Mouse (Mus musculus): ENCODE data around the gene Cish.
"Not testable (repeated sequence)": the region's sequence is repeated elsewhere in the genome, so short reads cannot be mapped to it uniquely, and the experiment has no call there.

Gene Cish

DNA sequence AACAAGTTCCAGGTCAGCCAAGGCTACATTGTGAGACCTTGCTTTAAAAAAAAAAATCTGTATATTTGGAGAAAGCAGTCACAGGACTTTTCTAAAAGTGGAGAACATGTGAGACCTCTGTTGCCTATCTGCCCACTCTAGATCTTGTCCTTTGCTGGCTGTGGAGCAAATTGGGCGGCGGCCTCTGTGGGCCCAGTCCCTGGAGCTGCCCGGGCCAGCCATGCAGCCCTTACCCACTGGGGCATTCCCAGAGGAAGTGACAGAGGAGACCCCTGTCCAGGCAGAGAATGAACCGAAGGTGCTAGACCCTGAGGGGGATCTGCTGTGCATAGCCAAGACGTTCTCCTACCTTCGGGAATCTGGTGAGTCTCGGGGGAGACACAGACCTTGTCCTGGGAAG lies 4.0 kb downstream of the Cish start:
- DNase-seq = no peak

DNA sequence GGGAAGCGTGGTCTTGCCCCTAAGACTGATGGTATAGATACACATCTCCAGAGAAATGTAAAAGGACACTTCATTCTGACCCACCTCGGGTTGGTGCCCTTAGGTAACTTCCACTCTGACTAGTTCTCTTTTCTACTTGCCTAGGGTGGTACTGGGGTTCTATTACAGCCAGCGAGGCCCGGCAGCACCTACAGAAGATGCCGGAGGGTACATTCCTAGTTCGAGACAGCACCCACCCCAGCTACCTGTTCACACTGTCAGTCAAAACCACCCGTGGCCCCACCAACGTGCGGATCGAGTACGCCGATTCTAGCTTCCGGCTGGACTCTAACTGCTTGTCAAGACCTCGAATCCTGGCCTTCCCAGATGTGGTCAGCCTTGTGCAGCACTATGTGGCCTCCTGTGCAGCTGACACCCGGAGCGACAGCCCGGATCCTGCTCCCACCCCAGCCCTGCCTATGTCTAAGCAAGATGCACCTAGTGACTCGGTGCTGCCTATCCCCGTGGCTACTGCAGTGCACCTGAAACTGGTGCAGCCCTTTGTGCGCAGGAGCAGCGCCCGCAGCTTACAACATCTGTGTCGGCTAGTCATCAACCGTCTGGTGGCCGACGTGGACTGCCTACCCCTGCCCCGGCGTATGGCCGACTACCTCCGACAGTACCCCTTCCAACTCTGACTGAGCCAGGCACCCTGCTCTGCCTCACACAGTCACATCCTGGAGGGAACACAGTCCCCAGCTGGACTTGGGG lies 4.6 kb downstream of the Cish start:
- no peak for DNase-seq

DNA sequence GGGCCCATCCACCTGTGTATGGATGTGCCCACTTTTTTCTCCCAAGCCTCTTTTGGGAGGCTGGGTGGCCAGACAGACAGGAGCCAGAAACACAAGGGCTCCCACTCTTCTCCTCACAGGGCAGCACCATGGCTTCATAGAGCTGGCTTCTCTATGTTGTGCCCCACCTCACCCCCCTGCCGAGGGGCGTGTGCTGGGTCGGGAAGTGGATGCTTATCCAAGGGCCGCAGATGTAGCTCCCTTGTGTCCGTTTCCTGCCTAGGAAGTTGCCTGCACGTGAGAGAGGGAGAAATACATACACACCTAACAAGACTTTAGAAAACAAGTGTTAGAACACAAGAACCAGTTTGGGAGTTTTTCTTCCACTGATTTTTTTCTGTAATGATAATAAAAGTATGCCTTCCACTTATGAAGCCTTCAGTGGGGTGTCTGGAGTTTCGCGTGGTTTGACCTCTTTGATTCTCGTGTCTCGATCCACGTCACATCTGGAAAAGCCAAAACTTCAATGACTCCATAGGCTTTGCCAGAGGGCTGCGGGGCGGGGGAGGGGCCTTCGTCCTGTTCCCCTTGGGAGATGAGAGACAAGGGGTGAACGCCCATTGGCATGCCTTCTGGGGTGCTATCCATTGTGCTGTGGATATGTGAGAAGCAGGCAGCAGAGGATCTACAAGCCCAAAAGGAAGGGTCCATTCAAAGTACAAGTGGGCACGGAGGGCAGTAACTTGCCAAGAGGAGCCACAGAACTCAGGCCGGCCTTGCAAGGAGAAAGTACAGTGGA lies 5.9 kb downstream of the Cish start:
- DNase-seq = no peak

DNA sequence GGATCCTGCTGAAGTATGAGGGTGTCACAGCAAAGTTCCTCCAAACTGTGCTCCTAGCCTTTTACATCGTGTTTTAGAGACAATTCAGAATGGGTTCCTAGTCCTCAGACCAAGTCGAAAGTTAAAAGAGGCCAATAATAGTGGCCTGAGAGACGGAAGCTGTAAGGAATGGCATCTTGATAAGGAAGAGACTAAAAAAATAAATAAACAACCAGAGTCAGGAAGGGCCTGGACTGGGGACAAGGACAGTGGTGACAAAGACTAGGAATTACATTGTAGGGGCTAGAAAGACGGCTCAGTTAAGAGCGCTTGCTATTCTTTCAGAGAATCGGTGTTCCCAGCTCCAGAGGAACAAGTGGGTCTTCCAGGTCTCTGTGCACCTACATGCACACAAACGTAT lies 6.8 kb downstream of the Cish start:
- DNase-seq = no peak

DNA sequence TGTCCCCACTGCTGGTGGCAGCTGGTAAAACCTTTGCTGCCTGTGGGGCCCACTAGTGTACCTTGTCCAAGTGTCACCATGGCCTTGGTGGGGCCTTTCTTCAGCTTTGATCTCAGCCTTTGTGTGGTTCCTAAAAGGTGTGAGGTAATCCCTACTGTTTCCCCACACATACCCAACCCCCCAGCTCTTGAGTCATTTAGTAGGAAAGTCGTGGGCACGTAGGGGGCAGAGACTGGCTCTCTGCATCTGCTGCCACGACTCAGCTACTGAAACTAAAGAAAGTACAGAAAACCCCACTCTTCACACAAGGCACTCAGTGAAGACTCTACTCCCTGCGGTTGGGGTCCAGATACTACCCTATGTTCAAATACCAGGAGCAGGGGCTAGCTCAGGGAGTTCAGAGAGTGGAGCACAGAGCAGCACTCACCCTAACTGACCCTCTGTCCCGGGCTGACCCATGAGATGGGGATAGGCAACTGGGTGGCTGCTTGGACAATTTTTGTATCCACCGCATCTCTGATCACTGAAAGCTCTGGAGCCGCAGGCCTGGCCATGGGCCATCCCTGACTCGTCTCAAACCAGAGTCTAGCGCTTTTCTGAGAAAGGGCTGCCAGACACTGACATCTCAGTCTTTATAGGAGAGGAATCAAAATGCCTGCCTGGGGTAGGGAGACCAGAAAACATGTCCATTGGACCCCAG lies 7.4 kb downstream of the Cish start:
- no peak for DNase-seq

DNA sequence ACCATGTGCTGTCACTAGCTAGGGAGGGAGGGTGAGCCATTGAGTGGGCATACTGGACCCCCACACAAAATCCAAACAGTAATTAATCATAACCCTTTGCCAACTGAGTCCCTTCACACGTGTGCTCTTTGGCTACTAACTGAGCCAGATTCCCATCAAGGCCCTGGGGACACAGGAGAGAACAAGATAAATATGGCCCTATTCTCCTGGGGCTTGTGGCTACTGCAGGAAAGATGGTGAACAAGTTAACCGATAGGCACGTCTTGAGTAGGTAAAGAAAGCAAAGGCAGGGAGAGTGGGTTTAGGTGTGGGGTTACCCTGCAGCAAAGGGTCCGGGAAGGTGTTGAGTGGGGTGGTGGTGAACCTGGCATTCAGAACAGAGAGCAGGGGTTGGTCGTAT lies 8.1 kb downstream of the Cish start:
- no peak for DNase-seq

DNA sequence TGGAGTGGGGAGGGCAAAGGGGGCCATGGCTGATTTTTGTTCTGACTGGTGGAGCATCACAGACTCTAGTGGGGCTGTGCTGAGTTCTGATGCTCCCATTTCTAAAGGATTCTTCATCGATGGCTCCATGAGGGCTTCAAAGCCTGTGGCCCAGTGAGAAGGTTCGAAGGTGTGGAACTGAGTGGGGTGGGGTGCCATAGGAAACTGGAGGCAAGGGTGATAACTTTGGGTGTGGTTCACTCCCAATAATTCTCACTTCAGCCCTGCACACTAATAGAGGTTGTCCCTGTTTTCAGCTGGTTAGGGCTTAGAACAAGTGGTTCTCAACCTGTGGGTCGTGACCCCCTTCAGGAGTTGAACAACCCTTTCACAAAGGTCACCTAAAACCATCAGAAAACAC lies 8.6 kb downstream of the Cish start:
- DNase-seq = no peak

DNA sequence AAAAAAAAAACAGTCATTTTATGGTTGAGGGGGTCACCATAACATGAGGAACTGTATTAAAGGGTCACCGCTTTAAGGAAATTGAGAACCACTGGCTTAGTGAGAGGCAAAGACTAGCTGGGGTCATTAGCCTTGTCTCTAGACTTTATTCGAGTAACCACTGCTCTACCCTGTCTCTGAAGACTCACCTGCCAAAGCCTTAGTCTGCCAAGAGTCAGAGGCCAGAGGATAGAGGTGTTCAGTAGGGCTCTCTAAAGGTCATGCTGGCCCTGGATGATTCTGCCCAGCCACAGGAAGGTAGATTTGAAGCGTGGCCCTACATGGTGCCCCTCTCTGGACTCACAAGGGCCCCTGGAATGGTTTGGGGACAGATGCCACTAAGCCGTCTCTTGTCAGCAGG lies 9.2 kb downstream of the Cish start:
- DNase-seq = no peak

DNA sequence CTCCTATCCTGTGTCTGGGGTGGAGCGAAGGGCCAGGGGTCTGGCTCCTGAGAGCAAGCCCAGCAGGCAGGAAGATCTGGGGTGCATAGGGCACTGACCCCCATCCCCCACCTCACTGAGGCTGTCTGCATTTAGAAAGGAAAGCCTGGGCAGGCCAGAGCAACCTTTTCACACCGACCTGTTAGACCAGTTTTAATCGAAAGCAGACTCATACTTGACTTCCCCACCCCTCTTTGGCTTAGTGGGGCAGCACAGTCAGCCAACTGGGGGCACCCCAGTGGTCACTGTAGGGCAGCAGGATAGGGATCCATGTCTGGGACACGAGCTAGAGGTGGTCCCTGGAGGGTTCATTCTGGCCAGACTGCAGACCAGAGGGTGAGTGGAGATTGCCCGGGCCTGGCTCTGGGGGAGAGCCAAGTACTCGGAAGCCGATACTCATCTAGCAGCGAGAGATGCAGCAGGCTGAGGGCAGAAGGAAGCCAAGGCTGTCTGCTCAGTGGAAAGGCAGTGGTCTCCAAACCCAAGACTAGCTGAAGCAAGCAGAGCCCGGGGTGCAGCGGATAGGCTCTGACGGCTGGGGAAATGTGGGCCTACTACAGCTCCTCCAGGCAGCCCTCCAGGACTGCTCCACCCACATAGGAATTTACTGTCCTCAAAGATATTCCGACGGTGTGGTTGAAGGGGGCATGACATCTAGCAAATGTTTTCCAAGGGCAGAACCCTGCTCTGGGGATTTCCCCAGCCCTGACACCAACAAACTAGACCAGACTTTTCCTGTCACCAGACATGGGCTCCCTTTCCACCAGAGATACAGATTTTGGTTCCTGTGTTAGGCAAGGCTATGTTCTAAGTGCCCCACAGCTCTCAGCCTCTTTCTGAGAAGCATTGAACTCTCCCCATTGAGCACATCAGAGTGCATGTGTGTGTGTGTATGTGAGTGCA lies 10.0 kb downstream of the Cish start:
- DNase-seq = peak; percentile 54

DNA sequence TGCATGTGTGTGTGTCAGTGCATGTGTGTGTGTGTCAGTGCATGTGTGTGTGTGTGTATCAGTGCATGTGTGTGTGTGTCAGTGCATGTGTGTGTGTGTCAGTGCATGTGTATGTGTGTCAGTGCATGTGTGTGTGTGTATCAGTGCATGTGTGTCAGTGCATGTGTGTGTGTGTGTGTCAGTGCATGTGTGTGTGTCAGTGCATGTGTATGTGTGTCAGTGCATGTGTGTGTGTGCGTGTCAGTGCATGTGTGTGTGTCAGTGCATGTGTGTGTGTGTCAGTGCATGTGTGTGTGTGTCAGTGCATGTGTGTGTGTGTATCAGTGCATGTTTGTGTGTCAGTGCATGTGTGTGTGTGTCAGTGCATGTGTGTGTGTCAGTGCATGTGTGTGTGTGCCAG lies 10.8 kb downstream of the Cish start:
- not testable (repeated sequence) for DNase-seq

DNA sequence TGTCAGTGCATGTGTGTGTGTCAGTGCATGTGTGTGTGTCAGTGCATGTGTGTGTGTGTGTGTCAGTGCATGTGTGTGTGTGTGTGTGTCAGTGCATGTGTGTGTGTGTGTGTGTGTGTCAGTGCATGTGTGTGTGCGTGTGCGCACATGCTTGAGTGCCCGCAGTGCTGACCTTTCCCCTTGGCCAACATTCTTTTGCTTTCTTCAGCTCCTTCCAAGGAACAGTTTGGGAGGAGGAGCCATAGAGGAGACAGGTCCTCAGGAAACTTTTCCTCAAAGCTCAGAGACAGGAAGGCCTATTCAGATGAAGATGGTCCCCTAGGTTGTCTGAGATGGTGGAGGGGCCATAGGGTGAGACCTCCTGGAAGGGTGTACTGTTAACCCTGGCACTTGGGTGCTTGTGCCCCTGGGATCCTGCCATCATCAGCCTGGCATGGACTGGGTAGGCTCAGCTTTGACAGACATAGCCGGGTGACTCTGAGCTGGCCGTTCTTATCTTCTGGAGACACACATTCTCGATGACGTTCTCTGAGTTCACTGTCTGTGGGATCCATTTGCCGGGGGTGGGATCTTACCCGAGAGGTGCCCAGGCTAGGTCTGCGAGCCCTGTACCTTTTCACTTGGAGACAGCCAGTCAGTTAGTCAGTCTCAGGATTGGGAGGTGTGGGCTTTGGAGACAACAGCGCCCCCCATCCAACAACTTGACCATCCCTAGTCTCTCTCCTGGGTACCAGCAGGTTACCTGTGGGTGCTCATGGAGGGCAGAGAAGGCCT lies 11.5 kb downstream of the Cish start:
- peak; percentile 47 for DNase-seq

DNA sequence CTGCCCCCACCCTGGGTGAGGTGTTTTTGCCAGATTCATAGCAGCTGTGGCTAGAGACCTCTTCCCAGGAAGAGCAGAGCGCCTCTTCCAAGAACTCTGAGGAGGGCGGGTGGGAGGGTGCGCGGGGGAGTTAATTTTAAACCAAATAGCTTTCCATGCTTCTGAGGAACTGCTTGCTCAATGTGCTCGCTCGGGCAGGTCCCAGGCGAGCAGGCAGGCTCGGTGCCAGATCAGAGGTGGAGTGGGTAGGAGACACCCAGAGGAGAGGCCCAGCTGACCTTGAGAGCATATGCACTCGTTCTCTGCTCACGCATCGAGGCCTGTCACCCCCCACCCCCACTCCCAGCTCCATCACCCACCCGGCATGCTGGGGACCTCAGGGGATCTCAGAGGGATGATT lies 12.1 kb downstream of the Cish start:
- peak; percentile 94 for DNase-seq

DNA sequence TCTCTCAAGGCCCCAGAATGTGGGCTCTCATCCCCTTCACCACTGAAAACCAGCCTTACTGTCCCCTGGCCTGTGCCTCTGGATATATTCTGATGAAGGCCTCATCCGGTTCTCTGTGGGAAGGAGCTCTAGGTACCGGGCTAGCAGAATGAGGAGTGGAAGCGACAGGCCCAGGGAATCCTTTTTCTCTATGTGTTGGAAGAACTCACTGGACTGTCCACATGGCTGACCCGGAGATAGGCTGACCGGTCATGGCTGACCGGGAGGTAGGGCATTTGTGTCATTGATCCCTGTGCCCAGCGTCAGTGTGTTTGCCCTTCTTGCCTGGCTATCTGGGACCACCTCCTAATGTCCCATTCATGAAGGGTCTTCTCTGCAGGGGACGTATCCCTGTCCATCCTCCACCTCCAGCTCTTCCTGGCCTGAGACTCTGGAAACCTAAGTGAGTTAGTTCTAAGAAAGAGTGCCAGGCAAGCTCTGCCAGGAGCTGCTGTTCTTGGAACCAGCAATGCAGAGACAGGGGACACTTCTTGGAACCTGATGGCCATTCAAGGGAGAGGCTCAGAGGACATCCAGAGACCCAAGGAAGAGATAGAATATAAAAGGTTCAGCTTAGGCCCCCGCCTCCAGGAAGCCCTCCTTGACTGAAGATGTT lies 12.6 kb downstream of the Cish start:
- DNase-seq = no peak

DNA sequence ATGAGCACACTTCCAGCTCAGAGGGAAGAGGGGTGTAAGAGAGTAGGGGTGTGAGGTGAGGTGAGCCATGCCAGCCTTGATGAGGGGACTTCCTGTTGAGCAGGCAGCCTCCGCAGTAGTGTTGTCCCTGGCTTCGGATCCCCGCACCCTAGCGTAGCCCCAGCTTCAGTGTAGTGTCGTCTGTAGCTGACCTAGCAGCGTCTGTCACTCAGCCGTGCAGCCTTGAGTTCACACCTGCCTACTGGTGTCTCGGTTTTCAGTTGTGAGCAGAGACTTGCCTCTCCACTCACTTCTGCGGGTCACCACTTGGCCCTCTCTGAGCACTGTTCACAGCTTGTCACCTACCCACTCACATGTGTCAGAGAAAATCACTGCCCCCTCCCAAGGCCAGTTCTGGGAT lies 13.3 kb downstream of the Cish start:
- no peak for DNase-seq

DNA sequence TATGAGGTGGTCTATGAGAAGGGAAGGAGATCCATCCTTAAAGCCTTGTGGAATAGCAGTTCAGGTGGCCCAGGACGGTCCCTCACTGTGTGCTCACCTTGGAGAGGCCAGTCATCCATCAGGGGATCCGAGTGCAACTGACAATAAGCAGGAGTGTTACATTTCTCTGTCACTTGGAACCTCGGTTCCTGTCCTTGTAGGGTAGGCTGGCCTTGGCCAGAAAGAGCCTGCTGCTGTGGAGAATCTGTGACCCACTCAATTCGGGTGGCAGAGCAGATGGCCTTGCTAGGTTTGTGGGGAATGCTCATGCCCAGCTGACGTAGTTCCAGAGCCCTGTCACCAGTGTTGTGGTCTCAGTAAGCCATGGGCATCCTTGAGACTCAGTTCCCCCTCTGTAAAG lies 13.8 kb downstream of the Cish start:
- DNase-seq = no peak

DNA sequence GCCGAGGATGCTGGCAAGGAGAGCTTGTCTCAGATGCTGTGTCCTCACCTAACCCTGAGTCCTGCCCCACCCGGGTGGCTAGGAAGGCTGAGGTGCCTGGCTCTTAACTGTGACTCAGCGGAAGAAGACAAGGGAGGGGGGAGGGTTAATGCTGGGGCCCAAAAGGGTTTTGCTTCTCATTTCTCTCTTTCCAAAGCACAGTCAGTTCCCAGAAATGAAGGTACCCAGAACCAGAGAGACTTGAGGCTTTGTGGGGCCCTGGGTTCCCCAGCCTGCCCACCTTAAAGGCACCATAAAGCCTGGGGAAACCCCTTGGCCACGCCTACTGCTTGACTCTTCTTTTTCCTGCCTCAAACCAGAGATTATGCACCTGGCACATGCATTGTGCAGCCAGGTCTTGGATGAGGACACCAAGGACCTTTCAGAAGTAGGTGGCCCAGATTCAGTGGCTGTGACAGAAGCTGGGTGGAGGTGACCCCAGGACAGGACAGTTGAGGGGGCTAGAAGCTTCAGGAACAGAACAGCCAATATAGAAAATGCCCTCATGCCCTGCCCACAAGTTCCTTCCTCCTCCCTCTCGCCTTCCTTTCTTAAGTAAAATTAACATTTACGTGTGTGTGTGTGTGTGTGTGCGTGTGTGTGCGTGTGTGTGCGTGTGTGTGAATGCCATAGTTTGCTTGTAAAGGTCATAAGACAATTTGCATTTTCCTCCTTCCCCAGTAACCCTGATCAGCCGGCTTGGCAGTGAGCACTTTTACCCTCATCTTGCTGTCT lies 17.2 kb downstream of the Cish start:
- no peak for DNase-seq

DNA sequence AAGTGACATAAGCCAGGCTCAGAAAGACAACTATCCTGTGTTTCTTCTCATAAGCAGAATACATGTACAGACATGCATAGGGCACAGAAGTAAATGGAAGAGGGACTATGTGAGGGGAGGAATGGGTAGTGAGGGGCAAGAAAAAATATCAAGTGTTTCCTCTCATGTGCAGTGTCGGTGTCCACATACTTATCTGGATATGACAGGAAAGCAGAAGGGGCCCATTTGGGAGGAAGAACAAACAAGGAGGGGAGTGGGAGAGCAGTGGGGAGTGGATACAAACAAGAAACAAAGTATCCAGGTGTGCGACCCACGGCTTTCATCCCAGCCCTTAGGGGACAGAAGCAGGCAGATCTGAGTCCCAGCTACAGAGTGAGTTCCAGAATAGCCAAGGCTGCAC lies 18.1 kb downstream of the Cish start:
- DNase-seq = no peak

DNA sequence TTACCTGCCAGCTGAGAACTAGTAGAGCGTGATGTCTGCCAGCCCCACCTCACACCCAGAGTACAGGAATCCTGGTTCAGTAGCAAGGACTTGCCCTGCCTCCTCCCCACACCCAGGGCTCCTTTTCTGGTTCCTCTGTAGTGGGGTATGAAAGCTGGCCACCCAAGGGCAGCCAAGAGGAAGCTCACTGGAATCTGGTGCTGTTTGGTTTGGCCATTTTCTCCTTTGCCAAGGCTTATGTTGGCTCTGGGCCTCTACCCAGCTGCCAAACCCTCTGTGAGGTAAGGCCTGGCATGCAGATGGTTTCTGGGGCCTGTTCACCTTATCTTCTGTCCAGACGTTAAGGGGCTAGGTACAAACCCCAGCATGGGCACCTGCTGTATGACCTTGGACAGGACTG lies 20.0 kb downstream of the Cish start:
- DNase-seq = peak; percentile 36

DNA sequence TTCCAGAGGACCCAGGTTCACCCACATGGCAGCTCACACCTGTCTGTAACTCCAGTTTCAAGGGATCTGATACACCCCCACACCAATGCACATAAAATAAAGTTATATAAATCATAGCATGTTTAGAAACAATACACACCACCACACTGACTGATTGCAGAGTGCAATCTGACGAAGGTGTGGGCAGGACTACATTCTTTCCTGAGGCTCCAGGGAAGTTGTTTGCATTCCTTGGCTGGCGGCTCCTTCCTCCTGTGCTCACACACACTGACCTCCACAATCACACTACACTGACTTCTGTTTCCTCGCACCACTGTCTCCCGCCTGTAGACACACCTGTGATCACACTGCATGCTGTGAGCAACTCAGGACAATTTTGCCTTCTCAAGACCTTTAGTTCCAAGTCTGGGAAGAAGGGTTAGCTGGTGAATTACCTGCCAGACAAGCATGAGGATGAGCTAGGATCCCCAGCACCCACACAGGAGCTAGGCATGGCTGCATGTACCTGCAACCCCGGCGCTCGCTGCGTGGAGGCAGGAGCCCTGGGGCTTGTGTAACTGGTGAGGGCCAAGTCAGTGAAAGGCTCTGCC lies 26.7 kb downstream of the Cish start:
- no peak for DNase-seq

DNA sequence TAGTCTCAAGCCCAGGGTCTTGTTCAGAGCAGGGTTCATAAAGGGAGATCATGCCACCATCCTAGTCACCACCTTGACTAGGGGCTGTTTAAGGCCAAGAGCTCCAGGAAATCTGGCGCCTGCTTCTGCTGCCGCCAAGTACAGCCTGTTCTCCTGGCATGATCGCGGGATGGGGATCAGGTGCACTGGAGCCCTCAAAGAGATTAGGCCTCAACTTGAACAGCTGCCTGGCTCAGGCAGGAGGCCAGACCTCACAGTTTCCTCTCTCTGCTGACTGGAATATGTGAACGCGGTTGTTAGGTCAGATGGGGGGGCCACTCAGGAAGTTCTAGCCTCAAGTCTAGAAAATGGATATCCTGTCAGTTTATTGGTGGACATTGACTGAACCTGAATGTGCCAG lies 27.7 kb downstream of the Cish start:
- DNase-seq = peak; percentile 50

Measured in kidney, postnatal 10 days (tissue).